Mouse (Mus musculus) small intestine, adult 2 months (tissue): ENCODE measurements around the gene Sgsh.

Source experiments
- CTCF ChIP-seq: fragments of 200-500 bp; IDR thresholded peaks from 2 replicates; pipeline ENCODE4 v1.5.1; 2012; ENCODE audit warnings: low read depth, mild to moderate bottlenecking, control low read depth, inconsistent platforms, low read length, moderate library complexity, mixed read lengths; ENCODE audit not compliant: insufficient replicate concordance, insufficient read length; ENCODE audit errors: extremely low read depth
- POLR2A ChIP-seq: fragments of 200-500 bp; IDR thresholded peaks from 2 replicates; pipeline ENCODE4 v1.6.1; 2012; ENCODE audit warnings: low read depth, mild to moderate bottlenecking, control low read depth, inconsistent platforms, low read length, moderate library complexity

- TF ChIP-seq CTCF = no peak
- TF ChIP-seq POLR2A = no peak
Measured at GRCm38 (mm10) chr11:119344178-119344577, 11.2 kb downstream of the Sgsh start.
